Mouse (Mus musculus) adipose tissue, adult 10 weeks (tissue): ENCODE results near the gene Abhd14b. TPM values are rescaled to one million over a fixed set of nuclear protein-coding genes. Genes with fewer than 3 reads are reported as not detected.

Experiments used
- polyA plus RNA-seq: library from polyadenylated mRNA; stranded (reverse); fragments of 350-450 nt; fragmentation: Illumina TruSeq; extraction: RNeasy Lipid Tissue Mini Kit (QIAGEN cat#74804); gene quantifications from one replicate; pipeline ENCODE4 v1.2.3, GENCODE M21; 2014; ENCODE audit warnings: low read depth, low replicate concordance

The Abhd14b gene
- polyA plus RNA-seq, result 105 TPM

DNA sequence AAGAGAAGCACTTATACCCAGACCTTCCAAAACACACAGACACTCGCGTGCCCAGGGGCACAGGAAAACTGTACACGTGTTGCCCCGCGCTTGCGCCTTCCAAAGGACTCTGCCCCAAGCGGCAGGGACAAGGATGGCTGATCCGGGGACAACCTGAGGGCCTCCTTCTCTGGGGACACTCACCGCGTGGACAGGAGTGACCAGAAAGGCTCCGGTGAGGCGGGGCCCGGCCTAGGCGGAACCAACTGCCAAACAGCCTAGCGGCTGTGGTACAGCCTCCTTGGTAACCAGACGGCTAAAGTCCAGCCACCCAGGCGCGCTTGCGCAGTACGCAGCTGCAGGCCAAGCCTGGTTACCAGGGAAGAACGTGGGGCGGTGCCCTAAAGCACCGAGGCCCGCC, at the start of gene Abhd14b, which contains the start of gene Abhd14a:
TSS of gene Abhd14b (plus strand) at position 112 of the 400 bp plus-strand sequence.
TSS of gene Abhd14a (minus strand) at position 331 of the 400 bp plus-strand sequence.

DNA sequence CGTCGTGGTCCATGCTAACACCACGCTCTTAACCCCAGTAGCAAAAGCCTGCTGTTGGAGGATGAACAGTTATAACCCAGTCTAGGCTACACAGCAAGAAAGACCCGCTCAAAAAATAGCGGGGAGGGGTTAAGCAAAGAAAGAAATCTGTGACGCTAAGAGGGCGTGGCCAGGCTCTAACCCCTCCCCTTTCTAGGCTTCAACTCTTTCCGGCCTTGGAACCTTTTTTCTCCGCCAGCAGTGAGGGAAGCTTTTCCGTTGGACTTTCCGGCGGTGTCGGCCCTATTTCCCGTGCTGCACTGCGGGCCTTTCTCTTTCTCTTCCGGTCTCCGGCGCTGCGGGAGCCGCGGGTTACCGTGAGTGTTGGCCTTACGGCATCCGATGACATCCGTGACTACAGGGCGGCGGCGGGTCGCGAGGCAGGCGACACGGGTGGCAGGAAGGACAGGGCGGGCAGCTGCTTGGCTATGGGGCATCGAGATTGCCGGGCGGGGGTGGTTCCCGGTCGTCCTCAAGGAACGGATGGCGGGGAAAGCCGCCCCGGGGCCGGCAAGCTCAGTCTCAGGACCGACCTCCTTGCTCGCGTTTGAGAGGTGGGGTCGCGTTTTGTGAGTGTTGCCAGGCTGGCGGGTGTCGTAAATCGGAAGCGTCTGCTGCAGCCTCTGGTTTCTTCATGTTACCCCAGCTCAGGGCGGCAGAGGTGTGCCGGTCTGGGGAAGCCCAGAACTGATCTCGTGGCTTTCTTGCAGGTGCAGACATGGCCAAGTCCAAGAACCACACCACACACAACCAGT, 17.8 kb upstream of the Abhd14b start, which contains the start of gene Rpl29:
TSS of gene Rpl29 (plus strand) at position 234 of the 794 bp plus-strand sequence.

DNA sequence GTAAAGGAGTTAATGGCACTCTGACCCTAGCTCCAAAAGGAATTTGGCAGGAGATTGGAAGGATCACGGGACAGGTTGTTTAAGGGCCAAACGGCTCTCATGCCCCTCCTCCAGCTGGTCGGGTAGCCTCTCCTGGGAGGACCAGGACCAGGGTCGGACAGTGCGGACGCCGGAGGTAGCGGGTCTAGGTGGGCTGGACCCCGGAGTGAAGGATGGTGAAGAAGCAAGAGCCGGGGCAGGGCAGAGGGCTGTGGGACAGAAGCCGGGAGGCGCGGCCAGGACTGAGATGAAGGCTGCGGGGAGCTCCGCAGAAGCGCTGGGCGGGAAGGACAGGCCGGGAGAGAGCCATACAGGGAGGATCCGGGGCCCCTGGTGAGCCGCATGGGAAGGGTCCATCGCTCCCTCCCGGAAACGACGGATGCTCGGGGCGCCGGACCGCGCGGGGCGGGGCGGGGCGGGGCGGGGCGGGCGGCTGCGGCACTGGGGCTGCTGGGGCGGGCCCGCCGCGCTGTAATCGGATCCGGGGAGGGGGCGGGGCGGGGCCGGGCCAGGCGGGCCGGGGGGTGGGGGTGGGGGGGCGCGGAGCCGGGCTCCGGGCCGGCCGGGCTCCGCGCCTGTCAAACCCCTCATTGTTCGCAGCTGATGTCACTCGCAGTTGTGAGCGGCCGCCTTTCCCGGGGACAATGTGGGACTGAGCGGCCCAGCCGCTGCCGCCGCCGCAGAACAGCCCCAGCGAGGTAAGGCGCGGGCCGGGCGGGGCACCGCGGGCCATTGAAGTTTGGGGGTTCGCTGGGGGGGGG, 6.2 kb downstream of the Abhd14b start, which contains the start of gene Pcbp4:
TSS of gene Pcbp4 (plus strand) at position 21 of the 800 bp plus-strand sequence.

DNA sequence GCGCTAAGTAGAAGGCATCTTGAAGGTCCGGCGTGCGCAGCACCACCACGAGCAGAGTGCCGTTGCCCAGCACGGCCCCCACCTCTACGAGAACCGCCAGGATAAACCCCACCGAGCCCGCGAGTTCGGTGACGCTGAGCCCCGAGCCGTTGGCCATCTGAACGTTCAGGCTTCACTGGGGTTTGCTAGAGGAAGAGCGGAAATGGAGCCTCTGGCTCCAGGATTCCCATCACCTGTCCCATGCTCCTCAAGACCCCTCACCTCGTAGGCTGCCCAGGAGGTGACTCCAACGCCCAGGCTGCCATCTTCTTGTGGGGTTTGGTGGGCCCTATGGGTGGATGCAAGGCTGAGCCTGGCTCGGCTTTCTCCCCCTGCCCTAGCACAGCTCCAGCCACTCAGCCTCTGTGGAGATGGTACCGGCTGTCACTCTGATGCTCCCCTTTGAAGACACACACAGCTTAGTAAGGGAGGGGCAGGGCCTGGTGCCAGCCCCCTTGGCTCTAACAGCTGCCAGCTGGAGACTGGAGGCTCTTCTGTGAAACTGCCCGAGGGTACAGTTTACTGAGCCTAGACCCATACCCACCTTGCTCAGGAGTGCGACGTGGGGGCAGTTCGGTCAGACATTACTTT, 18.4 kb downstream of the Abhd14b start, which contains the start of gene Gpr62:
TSS of gene Gpr62 (minus strand) at position 368 of the 630 bp plus-strand sequence.

DNA sequence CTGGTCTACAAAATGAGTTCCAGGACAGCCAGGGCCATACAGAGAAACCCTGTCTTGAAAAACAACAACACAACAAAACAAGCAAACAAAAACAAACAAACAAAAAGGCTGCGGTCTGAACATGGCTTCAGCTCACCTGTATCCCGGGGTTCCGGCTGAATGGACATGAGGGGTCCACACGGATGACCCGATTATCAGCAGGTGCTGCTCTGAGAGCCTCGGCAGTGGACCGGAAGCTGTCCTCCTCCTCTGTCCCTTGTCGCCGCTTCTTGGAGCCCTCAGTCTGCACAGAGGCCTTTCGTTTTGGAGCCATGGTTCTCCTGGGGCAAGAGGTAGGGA, 28.4 kb downstream of the Abhd14b start, which contains the start of gene Rrp9:
TSS of gene Rrp9 (plus strand) at position 301 of the 339 bp plus-strand sequence.

DNA sequence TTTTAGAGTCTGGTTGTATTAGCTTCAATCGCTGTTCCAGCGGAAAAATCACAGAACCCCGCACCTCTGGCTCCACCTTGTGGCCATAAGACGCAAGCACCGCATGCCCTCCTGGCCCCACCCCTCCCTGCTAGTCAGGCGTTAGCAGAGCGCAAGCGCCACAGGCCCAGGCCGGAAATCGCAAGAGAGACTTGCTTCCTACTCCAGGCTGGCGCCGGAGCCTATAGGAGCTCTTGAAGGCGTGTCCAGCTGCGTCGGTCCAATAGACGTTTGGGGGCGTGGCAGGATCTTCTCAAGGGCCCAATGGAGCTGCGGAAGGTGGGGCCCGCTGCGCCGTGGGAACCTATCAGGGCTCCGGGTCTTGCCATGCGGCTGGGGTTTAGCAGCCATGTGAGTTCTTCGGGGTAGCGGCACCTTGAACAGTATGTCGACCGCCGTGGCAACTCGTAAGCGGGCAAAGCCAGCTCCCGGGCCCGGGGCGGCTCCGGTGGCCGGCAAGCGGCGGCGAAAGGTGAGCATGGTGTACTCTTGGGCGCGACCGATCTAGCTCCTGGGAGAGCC, 29.7 kb downstream of the Abhd14b start, which contains the start of gene Parp3:
TSS of gene Parp3 (minus strand) at position 26 of the 561 bp plus-strand sequence.

DNA sequence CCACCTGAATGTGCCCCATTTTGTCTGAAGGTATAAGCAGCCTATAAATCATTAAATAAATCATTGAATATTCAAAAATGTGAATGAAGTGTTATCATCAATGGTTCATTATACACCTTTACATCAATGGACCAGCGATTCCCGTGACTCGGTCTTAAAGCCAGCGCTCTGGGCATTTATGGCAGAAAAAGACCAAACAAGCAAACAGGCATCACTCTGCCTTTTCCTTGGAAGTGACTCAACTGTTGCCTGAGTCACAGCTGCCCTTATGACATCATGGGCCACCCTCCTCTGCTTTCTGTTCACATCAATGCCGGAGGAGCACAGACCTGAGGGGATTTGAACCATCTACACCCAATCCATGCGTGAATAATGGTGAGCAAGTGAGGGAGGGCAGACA, 52.4 kb downstream of the Abhd14b start, which contains the start of gene Iqcf1:
TSS of gene Iqcf1 (plus strand) at position 301 of the 400 bp plus-strand sequence.

Other genes with a start within 250 kb of the Abhd14b start
- gene Ppm1m, start 247.7 kb upstream of the Abhd14b start, polyA plus RNA-seq, result 66.7 TPM
- gene Twf2, start 244.4 kb upstream of the Abhd14b start, polyA plus RNA-seq, result 29.0 TPM
- gene Tlr9, start 224.9 kb upstream of the Abhd14b start, polyA plus RNA-seq, result 1.6 TPM
- 233 TPM for gene Alas1, start 198.8 kb upstream of the Abhd14b start, polyA plus RNA-seq
- gene Poc1a, start 166.4 kb upstream of the Abhd14b start, polyA plus RNA-seq, result 3.4 TPM
- 16.6 TPM for gene Dusp7, start 78.8 kb upstream of the Abhd14b start, polyA plus RNA-seq
- 770 TPM for gene Rpl29, start 18.0 kb upstream of the Abhd14b start, polyA plus RNA-seq
- gene Acy1, start 9.1 kb upstream of the Abhd14b start, polyA plus RNA-seq, result 14.4 TPM
- 19.6 TPM for gene Abhd14a, start 219 bp downstream of the Abhd14b start, polyA plus RNA-seq
- gene Pcbp4, start 5.8 kb downstream of the Abhd14b start, polyA plus RNA-seq, result 25.9 TPM
- 0.60 TPM for gene Gpr62, start 18.5 kb downstream of the Abhd14b start, polyA plus RNA-seq
- 19.8 TPM for gene Rrp9, start 28.5 kb downstream of the Abhd14b start, polyA plus RNA-seq
- gene Parp3, start 29.5 kb downstream of the Abhd14b start, polyA plus RNA-seq, result 58.9 TPM
- 5.6 TPM for gene Iqcf1, start 52.5 kb downstream of the Abhd14b start, polyA plus RNA-seq
- 5.1 TPM for gene Iqcf5, start 67.1 kb downstream of the Abhd14b start, polyA plus RNA-seq
- gene Iqcf3, start 114.2 kb downstream of the Abhd14b start, polyA plus RNA-seq, result 28.7 TPM
- 13.9 TPM for gene Iqcf4, start 123.5 kb downstream of the Abhd14b start, polyA plus RNA-seq
- gene Iqcf6, start 179.1 kb downstream of the Abhd14b start, polyA plus RNA-seq, result 1.0 TPM
- not detected for gene Grm2, start 208.6 kb downstream of the Abhd14b start, polyA plus RNA-seq
- 68.3 TPM for gene Tex264, start 238.5 kb downstream of the Abhd14b start, polyA plus RNA-seq